Mouse (Mus musculus) CH12.LX (cell line): ENCODE results near the gene Adamtsl1. TPM values are rescaled to one million over a fixed set of nuclear protein-coding genes. Genes with fewer than 3 reads are reported as not detected.

Experiments
- DNase-seq: peaks from one replicate; pipeline ENCODE4 v3.0.0-alpha.2; 2013; ENCODE audit errors: extremely low read depth
- H3K27ac ChIP-seq: 2 replicates; pipeline ENCODE4 v1.5.1; 2012; ENCODE audit warnings: low read depth, mild to moderate bottlenecking, control low read depth, moderate library complexity; ENCODE audit not compliant: insufficient read depth
- H3K27me3 ChIP-seq: replicated peaks from 2 replicates; pipeline ENCODE3; 2012; ENCODE audit warnings: inconsistent platforms
- H3K36me3 ChIP-seq, 2 experiments: replicated peaks in 1 of 2; 2 replicates each; pipeline versions ENCODE3 to v1.6.1; 2012; ENCODE audit warnings: inconsistent platforms in 1 of 2, low read length in 1 of 2, mild to moderate bottlenecking in 1 of 2, mixed read lengths in 1 of 2, moderate library complexity in 1 of 2; ENCODE audit not compliant: control insufficient read depth in 1 of 2, insufficient read depth in 1 of 2
- H3K4me1 ChIP-seq, 2 experiments: 2 replicates each; pipeline ENCODE4 v1.6.1; 2012; ENCODE audit warnings: inconsistent platforms in 1 of 2, moderate library complexity in 1 of 2; ENCODE audit not compliant: insufficient read depth in 2 of 2, control insufficient read depth in 1 of 2
- H3K4me2 ChIP-seq: 2 replicates; pipeline ENCODE4 v1.6.1; 2012; ENCODE audit warnings: low read depth, mild to moderate bottlenecking, control low read depth; ENCODE audit not compliant: poor library complexity, insufficient read depth, severe bottlenecking
- H3K4me3 ChIP-seq, 3 experiments: fragments of 150-350 bp in 1 of 3; sonication (generic) in 1 of 3; replicated peaks in 1 of 3; 2 replicates each; pipeline versions ENCODE3 to v1.5.1; 2011 to 2012; ENCODE audit warnings: low read depth in 2 of 3, low read length in 2 of 3, mild to moderate bottlenecking in 2 of 3, moderate library complexity in 2 of 3, control low read depth in 1 of 3, improper control_type of control experiment in 1 of 3, inconsistent platforms in 1 of 3, mixed read lengths in 1 of 3; ENCODE audit not compliant: poor library complexity in 1 of 3
- H3K79me2 ChIP-seq: replicated peaks from 2 replicates; pipeline ENCODE4 v1.6.1; 2012; ENCODE audit warnings: mild to moderate bottlenecking, moderate library complexity; ENCODE audit not compliant: control insufficient read depth, poor library complexity, insufficient read depth, severe bottlenecking; ENCODE audit errors: extremely low read depth
- H3K9ac ChIP-seq: 2 replicates; pipeline ENCODE4 v1.6.1; 2012; ENCODE audit warnings: low read depth, mild to moderate bottlenecking, control low read depth, moderate library complexity; ENCODE audit not compliant: insufficient read depth
- H3K9me3 ChIP-seq: replicated peaks from 2 replicates; pipeline ENCODE3; 2012; ENCODE audit warnings: low read length, inconsistent platforms, mixed read lengths
- BHLHE40 ChIP-seq: IDR thresholded peaks from 2 replicates; pipeline ENCODE4 v1.6.1; 2011; ENCODE audit warnings: mild to moderate bottlenecking, low read depth, low read length, improper control_type of control experiment
- CTCF ChIP-seq, 2 experiments: IDR thresholded peaks in 1 of 2; conservative IDR thresholded peaks in 1 of 2; 2 replicates each; pipeline ENCODE4 v1.5.1; 2011 to 2012; ENCODE audit warnings: low read depth in 2 of 2, low read length in 2 of 2, improper control_type of control experiment in 1 of 2, inconsistent platforms in 1 of 2, mild to moderate bottlenecking in 1 of 2, moderate library complexity in 1 of 2
- EP300 ChIP-seq: IDR thresholded peaks from 2 replicates; pipeline ENCODE4 v1.6.1; 2011; ENCODE audit warnings: low read length, improper control_type of control experiment
- ETS1 ChIP-seq: conservative IDR thresholded peaks from 2 replicates; pipeline ENCODE4 v1.6.1; 2012; ENCODE audit warnings: low read depth, mild to moderate bottlenecking, inconsistent platforms, low read length, improper control_type of control experiment, moderate library complexity
- GABPA ChIP-seq: IDR thresholded peaks from 2 replicates; pipeline ENCODE4 v1.6.1; 2012; ENCODE audit warnings: low read depth, low read length, improper control_type of control experiment, inconsistent platforms; ENCODE audit not compliant: insufficient replicate concordance
- HCFC1 ChIP-seq: IDR thresholded peaks from 2 replicates; pipeline ENCODE4 v1.6.1; 2012; ENCODE audit warnings: low read depth, mild to moderate bottlenecking, inconsistent platforms, low read length, improper control_type of control experiment
- JUN ChIP-seq: IDR thresholded peaks from 2 replicates; pipeline ENCODE4 v1.6.1; 2011; ENCODE audit warnings: low read depth, mild to moderate bottlenecking, low read length, improper control_type of control experiment, moderate library complexity; ENCODE audit not compliant: insufficient read depth
- JUND ChIP-seq: conservative IDR thresholded peaks from 2 replicates; pipeline ENCODE4 v1.6.1; 2011; ENCODE audit warnings: low read depth, low read length, improper control_type of control experiment
- MAX ChIP-seq: IDR thresholded peaks from 2 replicates; pipeline ENCODE4 v1.6.1; 2011; ENCODE audit warnings: low read length, improper control_type of control experiment
- MAZ ChIP-seq: IDR thresholded peaks from 2 replicates; pipeline ENCODE4 v1.6.1; 2012; ENCODE audit warnings: low read depth, mild to moderate bottlenecking, inconsistent platforms, low read length, improper control_type of control experiment, moderate library complexity
- MEF2A ChIP-seq: IDR thresholded peaks from 2 replicates; pipeline ENCODE4 v1.6.1; 2014; ENCODE audit warnings: low read depth, mild to moderate bottlenecking, inconsistent platforms, low read length, improper control_type of control experiment, borderline replicate concordance
- MXI1 ChIP-seq: IDR thresholded peaks from 2 replicates; pipeline ENCODE4 v1.6.1; 2011; ENCODE audit warnings: mild to moderate bottlenecking, low read depth, low read length, improper control_type of control experiment
- MYC ChIP-seq: IDR thresholded peaks from 2 replicates; pipeline ENCODE4 v1.6.1; 2011; ENCODE audit warnings: low read depth, mild to moderate bottlenecking, improper control_type of control experiment, low read length
- PAX5 ChIP-seq: IDR thresholded peaks from 2 replicates; pipeline ENCODE4 v1.6.1; 2012; ENCODE audit warnings: low read length, inconsistent platforms, mixed read lengths
- POLR2AphosphoS2 ChIP-seq: IDR thresholded peaks from 2 replicates; pipeline ENCODE4 v1.6.1; 2011; ENCODE audit warnings: low read depth, low read length, improper control_type of control experiment
- SMC3 ChIP-seq: IDR thresholded peaks from 2 replicates; pipeline ENCODE4 v1.6.1; 2011; ENCODE audit warnings: low read depth, low read length, improper control_type of control experiment
- TCF12 ChIP-seq: IDR thresholded peaks from 2 replicates; pipeline ENCODE4 v1.6.1; 2014; ENCODE audit warnings: low read depth, mild to moderate bottlenecking, inconsistent platforms, low read length, improper control_type of control experiment
- UBTF ChIP-seq: IDR thresholded peaks from 2 replicates; pipeline ENCODE4 v1.6.1; 2012; ENCODE audit warnings: low read depth, mild to moderate bottlenecking, inconsistent platforms, low read length, improper control_type of control experiment, moderate library complexity
- USF1 ChIP-seq: IDR thresholded peaks from 2 replicates; pipeline ENCODE4 v1.6.1; 2014; ENCODE audit warnings: low read depth, mild to moderate bottlenecking, inconsistent platforms, low read length, improper control_type of control experiment
- ZKSCAN1 ChIP-seq: IDR thresholded peaks from 2 replicates; pipeline ENCODE4 v1.6.1; 2012; ENCODE audit warnings: low read depth, inconsistent platforms, low read length, improper control_type of control experiment, borderline replicate concordance
- ZNF384 ChIP-seq: IDR thresholded peaks from 2 replicates; pipeline ENCODE4 v1.6.1; 2012; ENCODE audit warnings: low read depth, low read length, improper control_type of control experiment, inconsistent platforms
- dilution Hi-C: fragments of 300-500 bp; cut with MboI; formaldehyde crosslinking; loops from 2 replicates; pipeline ENCODE4 v1.14.3; 2020; ENCODE audit warnings: low sequenced_read_pairs; ENCODE audit not compliant: extremely low pct_unique_long_range_greater_than_20kb, extremely low pct_ligation_motif_present
- in situ Hi-C: fragments of 300-500 bp; cut with MboI; formaldehyde crosslinking; loops from 3 replicates; pipeline ENCODE4 v1.14.3; 2019; ENCODE audit warnings: low sequenced_read_pairs, low pct_ligation_motif_present, low pct_unique_long_range_greater_than_20kb, mixed read lengths
- polyA plus RNA-seq: library from polyadenylated mRNA; unstranded; fragments of >175 nt; gene quantifications from 2 replicates; pipeline ENCODE4 v1.2.1, GENCODE M21; 2012; ENCODE audit warnings: low read depth; ENCODE audit not compliant: insufficient read length
- total RNA-seq, 2 experiments: library from RNA; depleted of rRNA; stranded (reverse); fragments of 300-350 nt in 1 of 2; fragments of >200 nt in 1 of 2; gene quantifications; 2 replicates each; pipeline ENCODE4 v1.2.3; 2012 to 2014

Gene Adamtsl1
- total and polyA plus RNA-seq, 3 experiments = not detected

GRCm38 (mm10) chr4:85837058-85837457 is 323.1 kb downstream of the Adamtsl1 start:
- Histone ChIP-seq H3K36me3 (no peaks in the 10 kb centered on the region), H3K27me3 (no peaks in the 10 kb centered on the region)
- TF ChIP-seq BHLHE40 = no peak
- no peak for TF ChIP-seq MEF2A
- no peak for TF ChIP-seq POLR2AphosphoS2
- TF ChIP-seq HCFC1 = no peak
- TF ChIP-seq MAZ = no peak
- no peak for TF ChIP-seq MXI1
- TF ChIP-seq ETS1 = no peak
- TF ChIP-seq JUND = no peak
- no peak for TF ChIP-seq USF1
- no peak for TF ChIP-seq TCF12
- TF ChIP-seq GABPA = no peak
- no peak for TF ChIP-seq UBTF
- TF ChIP-seq, all 38 proteins: peak for 0
- no peak overlapping the region for H3K9ac ChIP-seq
- DNase-seq = no peak
- in situ Hi-C loops = loop anchor here (25.0 kb wide), 1 partner anchor 700 kb away; no protein-coding TSS in a partner anchor
- H3K9me3 ChIP-seq = peaks cover 46% of the 10 kb centered on the region
- no peak overlapping the region for H3K27ac ChIP-seq
- dilution Hi-C loops = no loop called here
- no peaks in the 10 kb centered on the region for H3K4me1 ChIP-seq
- no peaks in the 10 kb centered on the region for H3K79me2 ChIP-seq
- H3K4me3 ChIP-seq = no peak overlapping the region
- no peak overlapping the region for H3K4me2 ChIP-seq

- Histone ChIP-seq H3K4me1 (no peaks in the 10 kb centered on the region), H3K4me2 (no peak overlapping the region), H3K36me3 (no peaks in the 10 kb centered on the region), H3K9me3 (peaks cover 49% of the 10 kb centered on the region), H3K27ac (no peak overlapping the region), H3K79me2 (no peaks in the 10 kb centered on the region), H3K27me3 (no peaks in the 10 kb centered on the region), H3K9ac (no peak overlapping the region), H3K4me3 (no peak overlapping the region)
- no peak for DNase-seq
- dilution Hi-C loops = no loop called here
- in situ Hi-C loops = loop anchor here (25.0 kb wide), 1 partner anchor 700 kb away; no protein-coding TSS in a partner anchor
- no peak for TF ChIP-seq PAX5
- no peak for TF ChIP-seq BHLHE40
- TF ChIP-seq POLR2AphosphoS2 = no peak
- TF ChIP-seq SMC3 = no peak
These were observed 323.6 kb downstream of the Adamtsl1 start for GRCm38 (mm10) chr4:85837532-85837965.

GRCm38 (mm10) chr4:85838031-85838430 is 324.1 kb downstream of the Adamtsl1 start:
- no peaks in the 10 kb centered on the region for H3K79me2 ChIP-seq
- no peak overlapping the region for H3K27ac ChIP-seq
- no peak for TF ChIP-seq MEF2A
- TF ChIP-seq CTCF (conservative IDR thresholded peaks at IDR 0.05 in 1 of 2, IDR thresholded peaks at IDR 0.05 in 1 of 2; ENCODE audit: low read depth in 2 of 2, low read length in 2 of 2) = no peak
- TF ChIP-seq MYC = no peak
- TF ChIP-seq ETS1 = no peak
- no peak for TF ChIP-seq MXI1
- TF ChIP-seq ZNF384 = no peak
- TF ChIP-seq JUN = no peak
- TF ChIP-seq ZKSCAN1 = no peak
- TF ChIP-seq HCFC1 = no peak
- TF ChIP-seq MAX = no peak
- TF ChIP-seq EP300 = no peak
- H3K4me1 ChIP-seq = no peaks in the 10 kb centered on the region
- H3K9me3 ChIP-seq = peaks cover 49% of the 10 kb centered on the region
- no peak overlapping the region for H3K4me2 ChIP-seq
- no peaks in the 10 kb centered on the region for H3K36me3 ChIP-seq
- dilution Hi-C loops = no loop called here
- H3K4me3 ChIP-seq = no peak overlapping the region
- in situ Hi-C loops = loop anchor here (25.0 kb wide), 1 partner anchor 699 kb away; no protein-coding TSS in a partner anchor
- H3K9ac ChIP-seq = no peak overlapping the region
- no peaks in the 10 kb centered on the region for H3K27me3 ChIP-seq
- no peak for DNase-seq
